Mouse (Mus musculus): ENCODE measurements at regions not wholly inside any gene's neighbourhood (a gene's known extent, or its start where the extent isn't known, plus 50 kb on each side); places are given as distances from the start of the nearest gene placed in this dataset.

- Histone ChIP-seq H3K36me3 (no peaks in the 10 kb centered on the region), H3K4me2 (no peak overlapping the region), H3K9me3 (no peaks in the 10 kb centered on the region), H3K9ac (no peak overlapping the region), H3K4me1 (replicated peaks) (peaks cover 11% of the 10 kb centered on the region; the same call in 1 of the 2 replicates), H3K4me3 (no peak overlapping the region), H3K27me3 (peaks cover 14% of the 10 kb centered on the region), H3K27ac (replicated peaks) (no peak overlapping the region)
- ATAC-seq (ENCODE audit: low read depth): no peak
- 56% methylated on average over 11 of the region's 11 CpGs for WGBS
Measured at GRCm38 (mm10) chr2:137687208-137687607, 569.2 kb upstream of the Btbd3 start.

- 82% methylated on average over 4 of the region's 4 CpGs for WGBS
- H3K4me3 ChIP-seq: no peak overlapping the region
Measured at GRCm38 (mm10) chr2:137686735-137687134, 569.6 kb upstream of the Btbd3 start.

GRCm38 (mm10) chr2:137681762-137682161, 565.3 kb upstream of the Jag1 start:
- Histone ChIP-seq H3K27me3 (no peaks in the 10 kb centered on the region), H3K4me1 (replicated peaks) (peaks cover 1% of the 10 kb centered on the region; the same call in 1 of the 2 replicates), H3K4me3 (no peak overlapping the region), H3K9me3 (no peaks in the 10 kb centered on the region), H3K4me2 (no peak overlapping the region), H3K9ac (no peak overlapping the region), H3K27ac (replicated peaks) (no peak overlapping the region), H3K36me3 (no peaks in the 10 kb centered on the region)
- ATAC-seq (ENCODE audit: low read depth): no peak
- WGBS: 92% methylated on average over 1 of the region's 1 CpGs

More at GRCm38 (mm10) chr2:137686735-137687134, 569.6 kb upstream of the Btbd3 start:
- ATAC-seq (ENCODE audit: low read depth): 0 out of 2 replicates have a peak, but pooled peaks have one; percentile 40
- H3K9ac ChIP-seq: no peak overlapping the region
- H3K27ac ChIP-seq (replicated peaks): no peak overlapping the region
- H3K4me1 ChIP-seq (replicated peaks): peaks cover 11% of the 10 kb centered on the region; the same call in 1 of the 2 replicates
- H3K9me3 ChIP-seq: no peaks in the 10 kb centered on the region
- H3K4me2 ChIP-seq: no peak overlapping the region
- peaks cover 12% of the 10 kb centered on the region for H3K27me3 ChIP-seq
- H3K36me3 ChIP-seq: no peaks in the 10 kb centered on the region

GRCm38 (mm10) chr2:137663171-137663570, 546.7 kb upstream of the Jag1 start:
- H3K27ac ChIP-seq (replicated peaks): no peak overlapping the region

GRCm38 (mm10) chr2:137662216-137662615, 545.8 kb upstream of the Jag1 start:
- Histone ChIP-seq H3K4me3 (no peak overlapping the region), H3K4me2 (no peak overlapping the region), H3K9me3 (no peaks in the 10 kb centered on the region), H3K27ac (replicated peaks) (no peak overlapping the region), H3K9ac (no peak overlapping the region), H3K27me3 (no peaks in the 10 kb centered on the region), H3K36me3 (no peaks in the 10 kb centered on the region), H3K4me1 (replicated peaks) (no peaks in the 10 kb centered on the region; the same call in 1 of the 2 replicates)
- ATAC-seq (ENCODE audit: low read depth): no peak
- WGBS: 92% methylated on average over 2 of the region's 2 CpGs

More at GRCm38 (mm10) chr2:137663171-137663570, 546.7 kb upstream of the Jag1 start:
- Histone ChIP-seq H3K9me3 (no peaks in the 10 kb centered on the region), H3K36me3 (no peaks in the 10 kb centered on the region), H3K4me1 (replicated peaks) (no peaks in the 10 kb centered on the region; the same call in 1 of the 2 replicates), H3K4me2 (no peak overlapping the region), H3K4me3 (no peak overlapping the region), H3K27me3 (no peaks in the 10 kb centered on the region), H3K9ac (no peak overlapping the region)
- WGBS: 65% methylated on average over 2 of the region's 2 CpGs
- ATAC-seq (ENCODE audit: low read depth): no peak

- Histone ChIP-seq H3K36me3 (no peaks in the 10 kb centered on the region), H3K4me1 (replicated peaks) (no peaks in the 10 kb centered on the region; the same call in 1 of the 2 replicates), H3K9ac (no peak overlapping the region), H3K4me3 (no peak overlapping the region), H3K27ac (replicated peaks) (no peak overlapping the region), H3K27me3 (no peaks in the 10 kb centered on the region), H3K4me2 (no peak overlapping the region), H3K9me3 (no peaks in the 10 kb centered on the region)
- 80% methylated on average over 1 of the region's 1 CpGs for WGBS
- ATAC-seq (ENCODE audit: low read depth): no peak
Measured at GRCm38 (mm10) chr2:137660449-137660848, 544.0 kb upstream of the Jag1 start.

- no peaks in the 10 kb centered on the region for H3K36me3 ChIP-seq
- no peak overlapping the region for H3K4me3 ChIP-seq
- H3K27ac ChIP-seq (replicated peaks): no peak overlapping the region
- H3K9ac ChIP-seq: no peak overlapping the region
- no peak overlapping the region for H3K4me2 ChIP-seq
- H3K4me1 ChIP-seq (replicated peaks): no peaks in the 10 kb centered on the region; the same call in 1 of the 2 replicates
- no peaks in the 10 kb centered on the region for H3K9me3 ChIP-seq
- ATAC-seq (ENCODE audit: low read depth): no peak
- no peaks in the 10 kb centered on the region for H3K27me3 ChIP-seq
- 76% methylated on average over 3 of the region's 3 CpGs for WGBS
Measured at GRCm38 (mm10) chr2:137654296-137654695, 537.9 kb upstream of the Jag1 start.

- H3K4me3 ChIP-seq: no peak overlapping the region
- no peak for ATAC-seq (ENCODE audit: low read depth)
- no peaks in the 10 kb centered on the region for H3K36me3 ChIP-seq
- WGBS: 57% methylated on average over 2 of the region's 2 CpGs
- no peaks in the 10 kb centered on the region for H3K4me1 ChIP-seq (replicated peaks)
- no peak overlapping the region for H3K4me2 ChIP-seq
- no peak overlapping the region for H3K27ac ChIP-seq (replicated peaks)
- H3K27me3 ChIP-seq: no peaks in the 10 kb centered on the region
- H3K9ac ChIP-seq: no peak overlapping the region
- H3K9me3 ChIP-seq: no peaks in the 10 kb centered on the region
Measured at GRCm38 (mm10) chr2:137644160-137644559, 527.7 kb upstream of the Jag1 start.

GRCm38 (mm10) chr2:137643269-137644055, 527.0 kb upstream of the Jag1 start:
- no peak for ATAC-seq (ENCODE audit: low read depth)
- 70% methylated on average over 10 of the region's 10 CpGs for WGBS
- Histone ChIP-seq H3K4me2 (no peak overlapping the region), H3K27me3 (no peaks in the 10 kb centered on the region), H3K4me3 (no peak overlapping the region), H3K4me1 (replicated peaks) (no peaks in the 10 kb centered on the region), H3K9ac (no peak overlapping the region), H3K9me3 (no peaks in the 10 kb centered on the region), H3K27ac (replicated peaks) (no peak overlapping the region), H3K36me3 (no peaks in the 10 kb centered on the region)

- H3K27ac ChIP-seq (replicated peaks): no peak overlapping the region
- no peaks in the 10 kb centered on the region for H3K27me3 ChIP-seq
- H3K9ac ChIP-seq: no peak overlapping the region
- H3K4me1 ChIP-seq (replicated peaks): no peaks in the 10 kb centered on the region
- H3K36me3 ChIP-seq: no peaks in the 10 kb centered on the region
- no peak for ATAC-seq (ENCODE audit: low read depth)
- H3K9me3 ChIP-seq: no peaks in the 10 kb centered on the region
- H3K4me2 ChIP-seq: no peak overlapping the region
- no peak overlapping the region for H3K4me3 ChIP-seq
- WGBS: 65% methylated on average over 4 of the region's 4 CpGs
Measured at GRCm38 (mm10) chr2:137635019-137635621, 518.7 kb upstream of the Jag1 start.

GRCm38 (mm10) chr2:137616637-137617036, 500.2 kb upstream of the Jag1 start:
- Histone ChIP-seq H3K4me3 (no peak overlapping the region), H3K27ac (replicated peaks) (no peak overlapping the region), H3K36me3 (no peaks in the 10 kb centered on the region), H3K27me3 (no peaks in the 10 kb centered on the region), H3K9ac (no peak overlapping the region), H3K4me2 (no peak overlapping the region), H3K4me1 (replicated peaks) (no peaks in the 10 kb centered on the region), H3K9me3 (no peaks in the 10 kb centered on the region)
- no peak for ATAC-seq (ENCODE audit: low read depth)
- 85% methylated on average over 3 of the region's 3 CpGs for WGBS

GRCm38 (mm10) chr2:137613791-137614190, 497.3 kb upstream of the Jag1 start:
- 93% methylated on average over 2 of the region's 2 CpGs for whole genome bisulfite sequencing

More at GRCm38 (mm10) chr2:137613791-137614190, 497.3 kb upstream of the Jag1 start:
- ATAC-seq (ENCODE audit: low read depth): no peak
- H3K36me3 ChIP-seq: no peaks in the 10 kb centered on the region
- H3K4me2 ChIP-seq: no peak overlapping the region
- H3K4me3 ChIP-seq: no peak overlapping the region
- H3K27me3 ChIP-seq: no peaks in the 10 kb centered on the region
- no peaks in the 10 kb centered on the region for H3K4me1 ChIP-seq (replicated peaks)
- no peak overlapping the region for H3K9ac ChIP-seq
- no peak overlapping the region for H3K27ac ChIP-seq (replicated peaks)
- no peaks in the 10 kb centered on the region for H3K9me3 ChIP-seq
